Mouse (Mus musculus) hindbrain, embryonic 12.5 days (tissue): Measurements from ENCODE around the gene Tex12. TPM values are rescaled to one million over a fixed set of nuclear protein-coding genes. Genes with fewer than 3 reads are reported as not detected.

ENCODE experiments used
- ATAC-seq: fragments of 200-750 bp; cut with Nextera tagmentation; 2 replicates; pipeline ENCODE4 v1.8.0; 2017; ENCODE audit warnings: moderate TSS enrichment; ENCODE audit not compliant: low FRiP score
- H3K27ac ChIP-seq: fragments of 300-500 bp; sonication (generic); 2 replicates; pipeline ENCODE4 v1.5.1; 2016; ENCODE audit warnings: mild to moderate bottlenecking
- H3K27me3 ChIP-seq: fragments of 300-500 bp; sonication (generic); 2 replicates; pipeline ENCODE4 v1.6.1; 2016; ENCODE audit warnings: mild to moderate bottlenecking
- H3K36me3 ChIP-seq: fragments of 300-500 bp; sonication (generic); 2 replicates; pipeline ENCODE4 v1.6.1; 2016; ENCODE audit warnings: mild to moderate bottlenecking
- H3K4me1 ChIP-seq: fragments of 300-500 bp; sonication (generic); 2 replicates; pipeline ENCODE4 v1.6.1; 2016
- H3K4me2 ChIP-seq: fragments of 300-500 bp; sonication (generic); replicated peaks from 2 replicates; pipeline ENCODE4 v1.6.1; 2016; ENCODE audit warnings: mild to moderate bottlenecking
- H3K4me3 ChIP-seq: fragments of 300-500 bp; sonication (generic); 2 replicates; pipeline ENCODE4 v1.5.1; 2016; ENCODE audit warnings: mild to moderate bottlenecking
- H3K9ac ChIP-seq: fragments of 300-500 bp; sonication (generic); 2 replicates; pipeline ENCODE4 v1.6.1; 2016; ENCODE audit warnings: mild to moderate bottlenecking, moderate library complexity
- H3K9me3 ChIP-seq: fragments of 300-500 bp; sonication (generic); replicated peaks from 2 replicates; pipeline ENCODE4 v1.6.1; 2016; ENCODE audit warnings: mild to moderate bottlenecking
- WGBS: fragments of 180-500 bp; shearing (Covaris S2); methylation state at CpG from one replicate; pipeline ENCODE4 v1.1.7; 2016; 5-methylcytosine and 5-hydroxymethylcytosine counted together
- polyA plus RNA-seq: library from polyadenylated mRNA; unstranded; fragments of >200 nt; fragmentation: Nextera tagmentation; extraction: Ambion mirVana; gene quantifications from 2 replicates; pipeline ENCODE4 v1.2.1, GENCODE M21; 2016

Tex12 gene
- polyA plus RNA-seq, 1 experiment from 2014 or later: not detected

DNA sequence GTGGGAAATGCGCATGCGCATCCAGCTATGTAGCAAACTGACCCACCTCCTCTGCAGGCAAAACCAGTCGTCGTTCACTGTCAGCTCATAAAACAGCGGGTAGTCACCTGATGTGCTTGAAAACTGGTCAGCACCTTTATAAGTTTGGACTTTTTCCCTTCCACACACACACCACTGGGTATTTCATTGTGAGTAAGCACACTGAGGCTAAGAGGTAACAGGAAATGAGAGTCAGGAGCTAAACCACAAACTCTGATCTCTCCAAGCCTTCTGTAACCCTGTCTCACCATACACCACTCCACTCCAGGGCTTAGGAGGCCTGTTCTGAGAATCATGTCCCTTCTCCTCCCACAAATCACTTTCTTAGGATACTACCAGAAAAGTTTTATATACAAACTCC, 35.5 kb downstream of the Tex12 start:
- H3K4me1 ChIP-seq: peaks cover 11% of the 10 kb centered on the region
- no peak overlapping the region for H3K4me3 ChIP-seq
- H3K27me3 ChIP-seq: no peaks in the 10 kb centered on the region
- no peak for ATAC-seq
- 77% methylated on average over 5 of the region's 5 CpGs for WGBS
- peaks cover 9% of the 10 kb centered on the region for H3K36me3 ChIP-seq
- H3K9ac ChIP-seq: no peak overlapping the region
- H3K4me2 ChIP-seq: no peak overlapping the region
- no peak overlapping the region for H3K27ac ChIP-seq
- no peaks in the 10 kb centered on the region for H3K9me3 ChIP-seq

DNA sequence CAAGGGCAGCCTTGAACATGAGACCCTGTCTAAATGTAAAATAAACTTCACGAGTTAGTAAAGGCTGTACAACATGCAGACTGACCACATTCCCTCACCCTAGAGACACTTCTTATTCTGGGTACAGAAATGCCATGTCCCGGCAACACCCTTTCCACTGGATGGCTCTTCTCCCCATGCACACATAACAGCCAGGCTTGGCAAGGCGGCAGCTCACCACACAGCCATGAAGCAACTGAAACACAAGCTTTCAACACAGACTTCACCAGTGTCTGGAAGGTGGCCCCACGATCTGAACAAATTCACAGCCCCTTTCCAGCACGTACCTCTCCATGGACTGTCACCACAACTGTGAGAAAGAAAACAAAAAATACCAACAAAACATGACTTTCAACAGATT, 36.2 kb downstream of the Tex12 start:
- Histone ChIP-seq H3K4me2 (no peak overlapping the region), H3K27ac (no peak overlapping the region), H3K36me3 (peaks cover 9% of the 10 kb centered on the region), H3K4me3 (no peak overlapping the region), H3K27me3 (no peaks in the 10 kb centered on the region), H3K9ac (no peak overlapping the region), H3K9me3 (no peaks in the 10 kb centered on the region), H3K4me1 (peaks cover 11% of the 10 kb centered on the region)
- no peak for ATAC-seq
- WGBS: 86% methylated on average over 5 of the region's 5 CpGs

DNA sequence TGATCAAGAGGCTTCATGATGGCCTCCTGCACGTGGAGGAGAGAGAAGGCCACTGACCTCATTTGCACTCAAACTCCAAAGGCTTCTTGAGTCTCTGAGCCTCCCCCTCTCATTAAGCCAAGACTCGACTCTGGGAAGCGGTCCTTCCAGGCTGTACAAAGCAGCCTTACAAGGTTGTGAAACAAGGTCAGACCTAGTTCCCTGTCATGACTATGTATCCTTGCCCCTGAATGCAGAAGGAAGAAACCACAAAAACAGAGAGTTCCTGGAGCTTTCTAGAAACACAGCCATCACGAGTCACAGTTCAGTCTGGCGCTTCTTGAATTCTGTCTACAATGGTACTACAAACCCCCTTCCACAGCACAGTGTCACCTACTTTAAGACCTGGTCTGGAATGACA, 38.6 kb downstream of the Tex12 start:
- Histone ChIP-seq H3K4me2 (no peak overlapping the region), H3K36me3 (peaks cover 9% of the 10 kb centered on the region), H3K9me3 (no peaks in the 10 kb centered on the region), H3K27me3 (no peaks in the 10 kb centered on the region), H3K4me1 (peaks cover 6% of the 10 kb centered on the region), H3K27ac (no peak overlapping the region), H3K9ac (no peak overlapping the region), H3K4me3 (no peak overlapping the region)
- WGBS: 90% methylated on average over 5 of the region's 5 CpGs
- ATAC-seq: no peak

- no peaks in the 10 kb centered on the region for H3K9me3 ChIP-seq
- H3K27ac ChIP-seq: no peak overlapping the region
- H3K4me1 ChIP-seq: no peaks in the 10 kb centered on the region
- H3K36me3 ChIP-seq: peaks cover 9% of the 10 kb centered on the region
- no peak overlapping the region for H3K4me2 ChIP-seq
- no peak for ATAC-seq
- no peak overlapping the region for H3K9ac ChIP-seq
- no peaks in the 10 kb centered on the region for H3K27me3 ChIP-seq
- H3K4me3 ChIP-seq: no peak overlapping the region
- WGBS: 66% methylated on average over 2 of the region's 2 CpGs
Measured at GRCm38 (mm10) chr9:50521562-50521961, 39.6 kb downstream of the Tex12 start.

DNA sequence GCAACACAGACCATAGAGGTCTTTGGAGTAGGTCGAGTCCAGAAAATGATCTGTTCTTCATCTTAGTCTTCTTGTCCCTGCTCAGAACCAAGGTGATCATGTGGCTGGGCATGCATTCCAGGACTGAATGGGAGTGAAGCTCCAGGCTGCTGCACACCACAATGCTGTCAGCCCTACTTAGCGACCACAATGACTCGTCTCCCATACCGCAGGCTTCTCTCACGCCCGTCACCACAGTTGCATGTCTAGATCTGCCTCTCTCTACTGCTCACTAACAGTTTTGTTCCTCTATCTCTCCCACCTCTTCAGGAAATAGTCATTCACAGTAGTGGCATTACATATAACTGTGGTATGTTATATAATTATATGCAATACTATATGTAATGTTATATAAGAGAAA, 40.4 kb downstream of the Tex12 start:
- Histone ChIP-seq H3K27ac (no peak overlapping the region), H3K36me3 (peaks cover 9% of the 10 kb centered on the region), H3K27me3 (no peaks in the 10 kb centered on the region), H3K9ac (no peak overlapping the region), H3K4me1 (no peaks in the 10 kb centered on the region), H3K4me3 (no peak overlapping the region), H3K9me3 (no peaks in the 10 kb centered on the region), H3K4me2 (no peak overlapping the region)
- no peak for ATAC-seq
- 89% methylated on average over 6 of the region's 6 CpGs for WGBS

GRCm38 (mm10) chr9:50518781-50519180, 42.3 kb downstream of the Tex12 start:
- ATAC-seq: no peak

DNA sequence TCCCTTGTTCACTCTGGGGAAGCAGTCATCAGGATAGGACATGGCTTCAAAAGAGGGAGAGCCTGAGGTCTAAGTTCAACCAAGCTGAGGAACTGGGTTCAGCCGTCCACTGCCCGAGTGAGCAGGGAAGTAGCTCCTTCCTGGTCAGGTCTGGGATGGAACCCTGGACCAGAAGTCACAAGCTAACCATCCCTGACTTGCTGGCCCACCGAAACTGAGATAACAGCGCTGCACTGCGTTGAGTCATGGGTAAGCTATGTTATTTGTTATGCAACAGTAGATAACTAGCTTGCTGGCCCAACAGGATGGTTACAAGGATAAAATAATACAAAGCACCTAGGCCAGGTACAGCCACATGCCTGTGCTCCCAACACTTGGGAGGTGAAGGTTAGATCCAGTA, 45.7 kb downstream of the Tex12 start:
- Histone ChIP-seq H3K27ac (no peak overlapping the region), H3K36me3 (no peaks in the 10 kb centered on the region), H3K9ac (no peak overlapping the region), H3K4me2 (no peak overlapping the region), H3K9me3 (no peaks in the 10 kb centered on the region), H3K4me1 (no peaks in the 10 kb centered on the region), H3K4me3 (no peak overlapping the region), H3K27me3 (no peaks in the 10 kb centered on the region)
- no peak for ATAC-seq
- 92% methylated on average over 5 of the region's 5 CpGs for WGBS

More at GRCm38 (mm10) chr9:50518781-50519180, 42.3 kb downstream of the Tex12 start:
- Histone ChIP-seq H3K4me1 (no peaks in the 10 kb centered on the region), H3K9me3 (no peaks in the 10 kb centered on the region), H3K4me3 (no peak overlapping the region), H3K9ac (no peak overlapping the region), H3K36me3 (peaks cover 9% of the 10 kb centered on the region), H3K27ac (no peak overlapping the region), H3K27me3 (no peaks in the 10 kb centered on the region), H3K4me2 (no peak overlapping the region)
- WGBS: 10% methylated on average over 2 of the region's 2 CpGs

DNA sequence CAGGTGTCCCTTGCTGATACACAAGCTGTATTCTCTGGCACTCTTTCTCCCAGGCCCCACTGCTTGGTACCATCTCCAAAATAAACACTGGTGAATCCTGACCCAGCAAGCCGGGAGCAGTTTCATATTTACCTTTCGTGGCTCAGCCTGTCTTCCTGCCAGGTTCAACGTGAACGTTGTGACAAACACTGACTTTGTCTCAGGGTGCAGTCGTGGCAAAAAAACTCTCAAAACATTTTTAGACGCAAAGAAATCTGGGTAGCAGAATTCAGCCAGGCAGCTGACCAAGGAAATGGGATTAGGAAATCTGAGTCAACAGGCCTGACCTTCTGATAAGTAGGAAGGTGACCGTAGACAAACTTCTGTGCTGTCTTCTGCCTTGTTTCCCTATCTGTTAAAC, 53.6 kb downstream of the Tex12 start:
- Histone ChIP-seq H3K36me3 (no peaks in the 10 kb centered on the region), H3K4me1 (no peaks in the 10 kb centered on the region), H3K4me2 (no peak overlapping the region), H3K9ac (no peak overlapping the region), H3K27ac (no peak overlapping the region), H3K27me3 (no peaks in the 10 kb centered on the region), H3K4me3 (no peak overlapping the region), H3K9me3 (no peaks in the 10 kb centered on the region)
- ATAC-seq: no peak
- WGBS: 78% methylated on average over 7 of the region's 7 CpGs

Other genes with a start within 250 kb of the Tex12 start
- 121 and 142 TPM in 2 replicates for gene Rpl10-ps3, start 216.4 kb downstream of the Tex12 start, polyA plus RNA-seq
- 0.79 and 1.1 TPM in 2 replicates for gene Plet1, start 66.8 kb downstream of the Tex12 start, polyA plus RNA-seq
- gene Pts, start 32.6 kb downstream of the Tex12 start, polyA plus RNA-seq: 95.1 and 96.2 TPM in 2 replicates
- 9.7 and 10.5 TPM in 2 replicates for gene Il18, start 6.5 kb downstream of the Tex12 start, polyA plus RNA-seq
- gene Bco2, start 6.1 kb downstream of the Tex12 start, polyA plus RNA-seq: 0.17 and 0.28 TPM in 2 replicates
- gene Sdhd, start 42.5 kb upstream of the Tex12 start, polyA plus RNA-seq: 208 TPM in 2 replicates
- gene Timm8b, start 42.6 kb upstream of the Tex12 start, polyA plus RNA-seq: 280 and 325 TPM in 2 replicates
- 8.4 and 8.8 TPM in 2 replicates for gene Pih1d2, start 56.0 kb upstream of the Tex12 start, polyA plus RNA-seq
- gene Nkapd1, start 56.1 kb upstream of the Tex12 start, polyA plus RNA-seq: 32.9 and 34.7 TPM in 2 replicates
- 41.5 and 54.8 TPM in 2 replicates for gene Dlat, start 98.5 kb upstream of the Tex12 start, polyA plus RNA-seq
- gene Dixdc1, start 178.2 kb upstream of the Tex12 start, polyA plus RNA-seq: 33.7 and 35.2 TPM in 2 replicates
- 2.5 TPM in 2 replicates for gene 2310030G06Rik, start 185.2 kb upstream of the Tex12 start, polyA plus RNA-seq
- 11.9 and 20.7 TPM in 2 replicates for gene Cryab, start 190.0 kb upstream of the Tex12 start, polyA plus RNA-seq
- 1.7 and 6.9 TPM in 2 replicates for gene Hspb2, start 191.0 kb upstream of the Tex12 start, polyA plus RNA-seq
- gene Fdxacb1, start 206.9 kb upstream of the Tex12 start, polyA plus RNA-seq: 11.6 and 12.5 TPM in 2 replicates
- 44.9 and 50.6 TPM in 2 replicates for gene Alg9, start 213.7 kb upstream of the Tex12 start, polyA plus RNA-seq
- 38.4 and 43.9 TPM in 2 replicates for gene 1110032A03Rik, start 214.2 kb upstream of the Tex12 start, polyA plus RNA-seq